Mouse (Mus musculus) embryonic facial prominence, embryonic 11.5 days (tissue): ENCODE measurements around the gene Grm8. TPM values are rescaled to one million over a fixed set of nuclear protein-coding genes. Genes with fewer than 3 reads are reported as not detected.
A peak's percentile ranks its signal among the peaks of the same experiment; 100 is the strongest.

Experiments used
- ATAC-seq: fragments of 200-750 bp; cut with Nextera tagmentation; replicated peaks from 2 replicates; pipeline ENCODE4 v1.8.0; 2017; ENCODE audit warnings: low read depth; ENCODE audit not compliant: insufficient number of reproducible peaks, low FRiP score, low TSS enrichment
- DNase-seq: peaks from one replicate; pipeline ENCODE4 v3.0.0-alpha.2; 2015; ENCODE audit warnings: low spot score
- H3K27ac ChIP-seq: fragments of 300-500 bp; sonication (generic); replicated peaks from 2 replicates; pipeline ENCODE4 v1.5.1; 2014; ENCODE audit warnings: mild to moderate bottlenecking, low read depth, low read length, control low read depth
- H3K27me3 ChIP-seq: fragments of 300-500 bp; sonication (generic); 2 replicates; pipeline ENCODE4 v1.6.1; 2014; ENCODE audit warnings: mild to moderate bottlenecking, low read length, moderate library complexity, mixed read lengths; ENCODE audit not compliant: control insufficient read depth, insufficient read depth
- H3K36me3 ChIP-seq: fragments of 300-500 bp; sonication (generic); replicated peaks from 2 replicates; pipeline ENCODE4 v1.6.1; 2014; ENCODE audit warnings: low read depth, mild to moderate bottlenecking, low read length, moderate library complexity, mixed read lengths; ENCODE audit not compliant: control insufficient read depth, insufficient read depth
- H3K4me1 ChIP-seq: fragments of 300-500 bp; sonication (generic); 2 replicates; pipeline ENCODE4 v1.6.1; 2014; ENCODE audit warnings: low read length, mixed read lengths; ENCODE audit not compliant: control insufficient read depth, insufficient read depth
- H3K4me2 ChIP-seq: fragments of 300-500 bp; sonication (generic); 2 replicates; pipeline ENCODE4 v1.6.1; 2014; ENCODE audit warnings: low read depth, mild to moderate bottlenecking, control low read depth, low read length, moderate library complexity
- H3K4me3 ChIP-seq: fragments of 300-500 bp; sonication (generic); 2 replicates; pipeline ENCODE4 v1.5.1; 2014; ENCODE audit warnings: low read depth, low read length, control low read depth
- H3K9ac ChIP-seq: fragments of 300-500 bp; sonication (generic); replicated peaks from 2 replicates; pipeline ENCODE4 v1.6.1; 2014; ENCODE audit warnings: mild to moderate bottlenecking, control low read depth, low read length
- H3K9me3 ChIP-seq: fragments of 300-500 bp; sonication (generic); replicated peaks from 2 replicates; pipeline ENCODE4 v1.6.1; 2016; ENCODE audit warnings: mild to moderate bottlenecking, low read length, inconsistent platforms, mixed read lengths; ENCODE audit not compliant: control insufficient read depth
- WGBS: fragments of 180-500 bp; shearing (Covaris S2); extraction: QIAGEN DNeasy Blood & Tissue Kit; methylation state at CpG from one replicate; pipeline ENCODE4 v1.1.7; 2014; 5-methylcytosine and 5-hydroxymethylcytosine counted together
- polyA plus RNA-seq: library from polyadenylated mRNA; unstranded; fragments of >200 nt; fragmentation: Nextera tagmentation; extraction: Ambion mirVana; gene quantifications from 2 replicates; pipeline ENCODE4 v1.2.1, GENCODE M21; 2014

The Grm8 gene
- polyA plus RNA-seq, 1 experiment from 2014 or later, result 1.2 TPM

DNA sequence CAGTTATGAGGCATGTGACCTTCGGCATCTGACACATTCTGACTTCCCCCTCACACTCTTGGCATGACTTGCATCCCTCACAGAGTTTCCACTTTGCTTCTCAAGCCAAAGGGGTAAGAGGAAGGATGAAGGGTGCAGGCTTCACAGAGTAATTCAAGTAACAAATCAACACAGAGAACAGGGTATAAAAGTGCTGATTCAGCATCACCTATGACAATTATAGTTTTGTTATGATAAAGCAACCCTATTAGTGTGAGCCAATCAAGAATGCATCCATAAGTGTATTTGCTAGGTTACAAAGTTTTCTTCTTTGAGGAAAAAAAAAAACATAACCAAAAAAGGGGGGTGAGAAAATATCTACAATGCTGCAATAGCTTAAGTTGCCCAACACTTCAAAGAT lies 117.3 kb downstream of the Grm8 start:
- H3K36me3 ChIP-seq, result no peaks in the 10 kb centered on the region
- DNase-seq, result no peak

DNA sequence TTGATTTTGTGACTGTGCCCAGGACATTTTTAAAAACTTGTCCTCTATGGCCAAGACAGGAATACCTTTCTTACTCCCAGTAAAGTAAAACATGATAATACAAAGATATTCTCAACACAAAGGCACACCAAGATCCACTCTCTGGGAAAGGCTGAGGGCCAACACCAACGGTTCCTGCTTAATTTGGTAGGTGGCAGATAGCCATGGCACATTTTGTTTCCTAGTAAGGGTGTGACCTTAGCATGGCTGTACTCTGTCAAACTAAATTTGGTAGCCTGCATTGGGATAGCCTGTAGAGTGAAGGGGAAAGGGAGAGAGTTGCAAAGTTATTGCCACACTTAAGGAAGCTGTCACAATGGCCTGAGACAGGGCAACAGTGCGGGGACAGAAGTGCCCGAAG lies 128.0 kb downstream of the Grm8 start:
- no peaks in the 10 kb centered on the region for H3K36me3 ChIP-seq
- ATAC-seq (no peak), DNase-seq (no peak)
- WGBS, result 85% methylated on average over 3 of the region's 3 CpGs
- no peaks in the 10 kb centered on the region for H3K9me3 ChIP-seq
- no peak overlapping the region for H3K9ac ChIP-seq
- no peaks in the 10 kb centered on the region for H3K4me1 ChIP-seq
- H3K27ac ChIP-seq, result no peak overlapping the region
- H3K4me3 ChIP-seq, result no peak overlapping the region
- no peak overlapping the region for H3K4me2 ChIP-seq
- H3K27me3 ChIP-seq, result no peaks in the 10 kb centered on the region

More for the DNA sequence above, 117.3 kb downstream of the Grm8 start:
- H3K4me1 ChIP-seq, result no peaks in the 10 kb centered on the region
- H3K9me3 ChIP-seq, result no peaks in the 10 kb centered on the region
- no peak overlapping the region for H3K4me3 ChIP-seq
- no peak overlapping the region for H3K27ac ChIP-seq
- no peak overlapping the region for H3K9ac ChIP-seq
- WGBS, result 64% methylated on average over 1 of the region's 1 CpGs
- H3K27me3 ChIP-seq, result no peaks in the 10 kb centered on the region
- ATAC-seq, result no peak
- no peak overlapping the region for H3K4me2 ChIP-seq

DNA sequence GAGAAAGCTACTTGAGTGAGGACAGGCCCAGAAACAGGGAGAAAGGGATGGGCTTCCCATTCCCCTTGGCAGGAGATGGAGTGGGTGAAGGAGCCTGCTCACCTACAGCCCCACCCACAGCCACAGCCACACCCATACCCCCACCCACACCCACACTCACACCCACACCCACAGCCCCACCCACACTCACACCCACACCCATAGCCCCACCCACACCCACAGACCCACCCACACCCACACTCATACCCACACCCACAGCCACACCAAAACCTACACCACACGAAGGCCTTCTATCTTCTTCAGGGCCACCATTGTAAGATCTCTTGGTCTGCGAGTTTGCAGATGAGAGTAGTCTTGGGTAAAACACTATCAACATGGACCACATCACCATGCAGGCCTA lies 137.7 kb downstream of the Grm8 start:
- H3K27me3 ChIP-seq, result no peaks in the 10 kb centered on the region
- no peaks in the 10 kb centered on the region for H3K36me3 ChIP-seq
- no peak overlapping the region for H3K27ac ChIP-seq
- ATAC-seq (no peak), DNase-seq (no peak)
- H3K4me3 ChIP-seq, result no peak overlapping the region
- H3K9me3 ChIP-seq, result no peaks in the 10 kb centered on the region
- WGBS, result 90% methylated on average over 2 of the region's 2 CpGs
- no peaks in the 10 kb centered on the region for H3K4me1 ChIP-seq
- no peak overlapping the region for H3K4me2 ChIP-seq
- no peak overlapping the region for H3K9ac ChIP-seq

DNA sequence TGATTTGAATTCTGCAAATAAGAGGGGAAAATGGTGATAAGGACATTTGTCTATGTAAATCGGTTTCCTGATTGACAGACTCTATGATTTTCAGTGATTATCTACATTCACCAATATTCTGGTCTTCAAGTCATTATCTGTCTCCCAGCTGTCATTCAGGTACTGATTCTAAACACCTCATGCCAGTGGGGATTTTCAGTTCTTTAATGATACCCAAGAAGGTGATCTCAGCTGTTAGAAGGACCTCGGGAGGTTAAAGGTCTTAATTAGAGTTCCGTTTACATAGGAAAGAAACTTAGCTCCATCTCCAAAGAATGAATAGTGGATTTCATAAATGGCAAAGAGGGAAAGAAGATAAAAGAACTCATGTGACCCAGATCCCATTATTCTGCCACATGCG lies 143.7 kb downstream of the Grm8 start:
- H3K4me2 ChIP-seq, result no peak overlapping the region
- no peak overlapping the region for H3K27ac ChIP-seq
- H3K27me3 ChIP-seq, result no peaks in the 10 kb centered on the region
- H3K9me3 ChIP-seq, result no peaks in the 10 kb centered on the region
- H3K9ac ChIP-seq, result no peak overlapping the region
- DNase-seq (no peak), ATAC-seq (no peak)
- no peaks in the 10 kb centered on the region for H3K36me3 ChIP-seq
- WGBS, result 59% methylated on average over 4 of the region's 4 CpGs
- no peak overlapping the region for H3K4me3 ChIP-seq
- no peaks in the 10 kb centered on the region for H3K4me1 ChIP-seq

DNA sequence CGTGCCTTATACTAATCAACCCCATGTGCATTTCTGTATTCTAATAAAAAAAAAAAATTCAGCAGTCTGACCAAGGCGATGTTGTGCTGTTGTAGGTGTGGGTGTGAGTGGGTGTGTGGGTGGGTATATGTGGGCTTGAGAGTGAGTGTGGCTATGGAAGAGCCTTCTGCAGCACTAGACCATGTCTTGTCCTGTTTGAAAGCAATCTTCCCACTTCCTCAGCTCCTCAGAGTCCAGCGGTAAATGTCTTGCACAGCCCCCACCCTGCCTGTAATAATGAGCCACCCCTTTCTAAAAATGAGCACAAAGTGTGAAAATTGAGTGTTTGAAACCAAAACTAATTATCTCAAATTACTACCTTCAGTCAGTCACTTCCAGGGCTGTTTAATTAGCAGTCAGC lies 152.4 kb downstream of the Grm8 start:
- H3K9ac ChIP-seq, result no peak overlapping the region
- H3K4me3 ChIP-seq, result no peak overlapping the region
- H3K27ac ChIP-seq, result no peak overlapping the region
- DNase-seq (no peak), ATAC-seq (no peak)
- H3K27me3 ChIP-seq, result no peaks in the 10 kb centered on the region
- H3K4me2 ChIP-seq, result no peak overlapping the region
- WGBS, result 83% methylated on average over 3 of the region's 3 CpGs
- H3K9me3 ChIP-seq, result no peaks in the 10 kb centered on the region
- H3K36me3 ChIP-seq, result no peaks in the 10 kb centered on the region
- no peaks in the 10 kb centered on the region for H3K4me1 ChIP-seq

DNA sequence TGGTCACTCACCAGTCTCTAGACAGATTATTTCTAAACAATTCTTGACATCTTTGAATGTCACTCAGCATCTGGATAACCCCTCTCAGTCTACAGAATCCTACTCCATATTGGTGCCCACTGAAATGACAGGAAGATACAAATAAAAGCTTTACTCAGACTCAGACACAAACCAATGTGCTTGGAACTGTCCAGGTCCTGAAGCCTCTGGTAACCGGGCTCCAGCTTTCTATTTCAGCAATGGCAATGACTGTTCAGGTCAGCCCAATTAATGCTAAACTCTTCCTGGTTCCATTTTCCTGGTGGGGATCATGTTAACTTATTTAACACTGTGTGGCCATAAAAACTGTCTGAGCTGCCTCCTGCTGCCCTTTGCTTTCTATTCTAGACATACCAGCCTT lies 153.0 kb downstream of the Grm8 start:
- H3K36me3 ChIP-seq, result no peaks in the 10 kb centered on the region
- 37% methylated on average over 1 of the region's 1 CpGs for WGBS
- H3K27ac ChIP-seq, result no peak overlapping the region
- H3K4me2 ChIP-seq, result no peak overlapping the region
- DNase-seq, result peak; percentile 58
- H3K4me3 ChIP-seq, result no peak overlapping the region
- no peak overlapping the region for H3K9ac ChIP-seq
- no peaks in the 10 kb centered on the region for H3K4me1 ChIP-seq
- no peak for ATAC-seq
- no peaks in the 10 kb centered on the region for H3K9me3 ChIP-seq
- H3K27me3 ChIP-seq, result no peaks in the 10 kb centered on the region

DNA sequence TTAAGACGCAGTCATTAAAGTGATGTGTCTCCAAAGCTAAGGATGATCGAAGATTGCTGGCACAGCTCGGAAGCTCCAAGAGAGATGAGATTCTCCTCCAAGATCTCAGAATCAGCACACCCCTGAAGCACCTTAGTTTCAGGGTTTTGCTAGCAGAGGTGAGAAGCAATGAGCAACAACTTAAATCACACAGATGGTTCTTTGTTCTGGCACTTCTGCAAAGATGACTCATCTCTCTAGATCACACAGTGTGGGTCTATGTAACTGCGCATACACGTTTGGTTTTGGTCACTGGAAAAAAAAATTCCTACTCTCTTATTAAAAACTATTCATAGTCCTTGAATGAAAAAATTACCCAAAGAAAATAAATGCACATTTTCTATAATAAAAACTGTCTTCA lies 157.6 kb downstream of the Grm8 start:
- H3K4me3 ChIP-seq, result no peak overlapping the region
- no peak overlapping the region for H3K27ac ChIP-seq
- DNase-seq (no peak), ATAC-seq (no peak)
- 89% methylated on average over 5 of the region's 5 CpGs for WGBS
- no peak overlapping the region for H3K9ac ChIP-seq
- no peak overlapping the region for H3K4me2 ChIP-seq
- H3K4me1 ChIP-seq, result no peaks in the 10 kb centered on the region
- no peaks in the 10 kb centered on the region for H3K36me3 ChIP-seq
- H3K9me3 ChIP-seq, result no peaks in the 10 kb centered on the region
- H3K27me3 ChIP-seq, result no peaks in the 10 kb centered on the region

DNA sequence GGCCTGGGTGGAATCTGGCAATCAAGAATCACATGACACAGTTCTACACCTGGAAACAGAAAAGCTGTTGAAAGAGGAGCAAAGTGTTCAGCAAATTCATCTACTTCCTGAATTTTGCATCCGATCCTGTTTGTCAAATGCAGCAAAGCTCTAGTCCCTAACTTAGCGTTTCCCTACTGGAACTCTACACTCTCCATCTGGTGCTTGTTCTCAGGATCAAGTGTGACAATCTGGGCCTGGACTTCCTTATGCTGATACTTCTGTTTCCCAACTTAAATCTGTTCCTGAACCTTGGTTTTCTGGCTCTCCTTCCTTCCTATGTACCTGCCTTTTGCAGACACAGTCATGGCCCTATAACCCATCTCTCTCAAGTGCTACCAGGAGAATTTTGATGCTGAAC lies 166.1 kb downstream of the Grm8 start:
- no peak overlapping the region for H3K9ac ChIP-seq
- WGBS, result 52% methylated on average over 2 of the region's 2 CpGs
- H3K4me1 ChIP-seq, result no peaks in the 10 kb centered on the region
- ATAC-seq (no peak), DNase-seq (peak; percentile 27)
- no peak overlapping the region for H3K27ac ChIP-seq
- no peaks in the 10 kb centered on the region for H3K27me3 ChIP-seq
- no peak overlapping the region for H3K4me2 ChIP-seq
- H3K36me3 ChIP-seq, result no peaks in the 10 kb centered on the region
- H3K9me3 ChIP-seq, result no peaks in the 10 kb centered on the region
- H3K4me3 ChIP-seq, result no peak overlapping the region
